Mouse (Mus musculus): ENCODE measurements around the gene Gm156.
"Not testable (repeated sequence)": the region's sequence is repeated elsewhere in the genome, so short reads cannot be mapped to it uniquely, and the experiment has no call there.

Gene Gm156

GRCm38 (mm10) chr6:129784170-129784569, at the start of gene Gm156:
Gene Gm156 (minus strand): TSS chr6:129784270.
- DNase-seq: not testable (repeated sequence)

GRCm38 (mm10) chr6:129825559-129825958, 41.5 kb upstream of the Gm156 start:
- no peak for DNase-seq

- no peak for DNase-seq
Measured at GRCm38 (mm10) chr6:129824004-129824403, 39.9 kb upstream of the Gm156 start.

- no peak for DNase-seq
Measured at GRCm38 (mm10) chr6:129817731-129818130, 33.7 kb upstream of the Gm156 start.

GRCm38 (mm10) chr6:129747654-129748032, 36.4 kb downstream of the Gm156 start:
- DNase-seq: no peak

- no peak for DNase-seq
Measured at GRCm38 (mm10) chr6:129747016-129747653, 36.9 kb downstream of the Gm156 start.

- DNase-seq: no peak
Measured at GRCm38 (mm10) chr6:129746151-129746550, 37.9 kb downstream of the Gm156 start.

GRCm38 (mm10) chr6:129740069-129740721, 43.9 kb downstream of the Gm156 start, which contains the start of gene Klri2:
Gene Klri2 (minus strand): TSS chr6:129740484.
- no peak for DNase-seq

- no peak for DNase-seq
Measured at GRCm38 (mm10) chr6:129736414-129736813, 47.7 kb downstream of the Gm156 start.

- no peak for DNase-seq
Measured at GRCm38 (mm10) chr6:129727237-129727636, 56.8 kb downstream of the Gm156 start.

GRCm38 (mm10) chr6:129721390-129721789, 62.7 kb downstream of the Gm156 start:
- no peak for DNase-seq

- DNase-seq: no peak
Measured at GRCm38 (mm10) chr6:129720487-129720886, 63.6 kb downstream of the Gm156 start.

- DNase-seq: no peak
Measured at GRCm38 (mm10) chr6:129717032-129717431, 67.0 kb downstream of the Gm156 start, which contains the start of gene Klri1. Gene Klri1 (minus strand): TSS chr6:129717132.

All from cerebellum, adult 8-10 months (tissue).